Mouse (Mus musculus) hindbrain, embryonic 14.5 days (tissue): Measurements from ENCODE around the gene Pax6. TPM values are rescaled to one million over a fixed set of nuclear protein-coding genes. Genes with fewer than 3 reads are reported as not detected.

Experiments used
- ATAC-seq: fragments of 200-750 bp; cut with Nextera tagmentation; 2 replicates; pipeline ENCODE4 v1.8.0; 2017; ENCODE audit warnings: moderate number of reproducible peaks, mild to moderate bottlenecking, moderate TSS enrichment, moderate library complexity; ENCODE audit not compliant: low FRiP score
- DNase-seq: peaks from one replicate; pipeline ENCODE4 v3.0.0-alpha.2; 2015; ENCODE audit warnings: low spot score
- H3K27ac ChIP-seq: fragments of 300-500 bp; sonication (generic); 2 replicates; pipeline ENCODE4 v1.5.1; 2014; ENCODE audit warnings: mild to moderate bottlenecking, moderate library complexity
- H3K27me3 ChIP-seq: fragments of 300-500 bp; sonication (generic); 2 replicates; pipeline ENCODE4 v1.6.1; 2014; ENCODE audit warnings: mild to moderate bottlenecking, low read length, mixed read lengths; ENCODE audit not compliant: control insufficient read depth, insufficient read depth
- H3K36me3 ChIP-seq: fragments of 300-500 bp; sonication (generic); replicated peaks from 2 replicates; pipeline ENCODE4 v1.6.1; 2014; ENCODE audit not compliant: control insufficient read depth, insufficient read depth
- H3K4me1 ChIP-seq: fragments of 300-500 bp; sonication (generic); replicated peaks from 2 replicates; pipeline ENCODE4 v1.6.1; 2014; ENCODE audit warnings: antibody characterized with exemption, low read length, mixed read lengths; ENCODE audit not compliant: control insufficient read depth, insufficient read depth
- H3K4me2 ChIP-seq: fragments of 300-500 bp; sonication (generic); replicated peaks from 2 replicates; pipeline ENCODE4 v1.6.1; 2014; ENCODE audit warnings: mild to moderate bottlenecking, moderate library complexity
- H3K4me3 ChIP-seq: fragments of 300-500 bp; sonication (generic); replicated peaks from 2 replicates; pipeline ENCODE4 v1.5.1; 2014; ENCODE audit warnings: mild to moderate bottlenecking, low read length
- H3K9ac ChIP-seq: fragments of 300-500 bp; sonication (generic); 2 replicates; pipeline ENCODE4 v1.6.1; 2014
- H3K9me3 ChIP-seq: fragments of 300-500 bp; sonication (generic); 2 replicates; pipeline ENCODE4 v1.6.1; 2016; ENCODE audit warnings: low read length; ENCODE audit not compliant: control insufficient read depth
- WGBS: fragments of 180-500 bp; shearing (Covaris S2); extraction: QIAGEN DNeasy Blood & Tissue Kit; methylation state at CpG from one replicate; pipeline ENCODE4 v1.1.7; 2014; 5-methylcytosine and 5-hydroxymethylcytosine counted together
- polyA plus RNA-seq: library from polyadenylated mRNA; unstranded; fragments of >200 nt; fragmentation: Nextera tagmentation; extraction: Ambion mirVana; gene quantifications from 2 replicates; pipeline ENCODE4 v1.2.1, GENCODE M21; 2014

Gene Pax6
- polyA plus RNA-seq, 1 experiment from 2014 or later: 26.9 TPM

DNA sequence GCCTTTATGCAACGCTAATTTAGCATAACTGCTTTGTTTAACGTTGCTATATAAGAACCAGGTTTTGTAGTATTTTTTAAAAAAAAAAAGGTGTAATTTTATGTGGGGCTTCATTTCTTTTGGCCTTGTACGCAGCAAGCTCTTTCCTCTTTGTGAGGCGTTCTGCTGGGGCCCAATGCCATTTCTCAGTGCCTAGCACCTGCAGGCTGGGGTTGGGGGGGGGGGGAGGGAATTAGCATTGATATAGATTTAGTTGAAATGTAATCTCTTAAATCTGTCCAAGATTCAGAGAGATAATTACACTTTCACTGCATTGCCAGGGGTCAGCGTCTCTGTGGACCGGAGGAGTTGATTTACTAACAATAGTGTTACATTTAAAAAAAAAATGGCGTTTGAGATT is 6.1 kb upstream of the Pax6 start:
- H3K36me3 ChIP-seq: no peaks in the 10 kb centered on the region
- H3K4me3 ChIP-seq: no peak overlapping the region
- H3K4me2 ChIP-seq: no peak overlapping the region
- DNase-seq (no peak), ATAC-seq (no peak)
- no peak overlapping the region for H3K27ac ChIP-seq
- WGBS: 4% methylated on average over 7 of the region's 7 CpGs
- peaks cover 97% of the 10 kb centered on the region for H3K27me3 ChIP-seq
- H3K9me3 ChIP-seq: no peaks in the 10 kb centered on the region
- H3K9ac ChIP-seq: no peak overlapping the region
- H3K4me1 ChIP-seq: no peaks in the 10 kb centered on the region

DNA sequence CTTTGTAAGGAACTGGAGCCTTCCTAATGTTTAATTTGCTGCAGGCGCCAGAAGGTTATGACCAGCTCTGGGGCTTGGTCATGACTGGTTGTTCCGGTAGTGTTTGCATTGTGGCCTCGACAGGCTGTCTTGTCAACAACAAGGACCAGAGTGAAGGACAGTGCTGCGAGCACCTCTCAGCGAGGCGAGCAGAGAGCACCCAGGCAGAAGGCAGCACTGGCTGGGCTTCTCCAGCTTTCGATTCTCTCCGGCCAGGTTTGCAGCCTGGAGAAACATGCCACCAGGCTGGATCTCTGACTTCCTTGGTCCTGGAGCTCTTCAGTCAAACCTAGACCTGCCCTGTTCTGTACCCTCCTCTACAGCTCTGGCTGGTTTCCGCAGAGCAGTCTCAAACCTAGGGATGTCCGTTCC is 5.6 kb upstream of the Pax6 start:
- H3K9me3 ChIP-seq: no peaks in the 10 kb centered on the region
- no peaks in the 10 kb centered on the region for H3K36me3 ChIP-seq
- no peak overlapping the region for H3K9ac ChIP-seq
- no peak overlapping the region for H3K4me2 ChIP-seq
- no peak overlapping the region for H3K4me3 ChIP-seq
- WGBS: 8% methylated on average over 10 of the region's 10 CpGs
- H3K27ac ChIP-seq: no peak overlapping the region
- ATAC-seq (no peak), DNase-seq (no peak)
- H3K27me3 ChIP-seq: peaks cover 98% of the 10 kb centered on the region
- no peaks in the 10 kb centered on the region for H3K4me1 ChIP-seq

DNA sequence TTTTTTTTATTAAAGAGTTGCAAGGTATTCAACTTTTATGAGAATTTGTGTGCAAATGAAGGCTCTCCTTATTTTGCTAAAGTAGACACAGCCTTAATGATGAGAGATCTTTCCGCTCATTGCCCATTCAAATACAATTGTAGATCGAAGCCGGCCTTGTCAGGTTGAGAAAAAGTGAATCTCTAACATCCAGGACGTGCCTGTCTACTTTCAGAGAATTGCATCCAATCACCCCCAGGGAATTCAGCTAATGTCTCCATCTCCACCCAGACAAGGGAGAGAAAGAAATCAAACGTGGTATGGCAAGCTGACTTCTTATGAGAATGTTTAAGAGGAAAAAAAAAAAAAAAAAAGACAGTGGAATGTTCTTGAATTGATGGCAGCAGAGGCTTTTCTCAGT is 3.7 kb upstream of the Pax6 start:
- no peak overlapping the region for H3K4me3 ChIP-seq
- DNase-seq: no peak
- WGBS: 9% methylated on average over 5 of the region's 5 CpGs

DNA sequence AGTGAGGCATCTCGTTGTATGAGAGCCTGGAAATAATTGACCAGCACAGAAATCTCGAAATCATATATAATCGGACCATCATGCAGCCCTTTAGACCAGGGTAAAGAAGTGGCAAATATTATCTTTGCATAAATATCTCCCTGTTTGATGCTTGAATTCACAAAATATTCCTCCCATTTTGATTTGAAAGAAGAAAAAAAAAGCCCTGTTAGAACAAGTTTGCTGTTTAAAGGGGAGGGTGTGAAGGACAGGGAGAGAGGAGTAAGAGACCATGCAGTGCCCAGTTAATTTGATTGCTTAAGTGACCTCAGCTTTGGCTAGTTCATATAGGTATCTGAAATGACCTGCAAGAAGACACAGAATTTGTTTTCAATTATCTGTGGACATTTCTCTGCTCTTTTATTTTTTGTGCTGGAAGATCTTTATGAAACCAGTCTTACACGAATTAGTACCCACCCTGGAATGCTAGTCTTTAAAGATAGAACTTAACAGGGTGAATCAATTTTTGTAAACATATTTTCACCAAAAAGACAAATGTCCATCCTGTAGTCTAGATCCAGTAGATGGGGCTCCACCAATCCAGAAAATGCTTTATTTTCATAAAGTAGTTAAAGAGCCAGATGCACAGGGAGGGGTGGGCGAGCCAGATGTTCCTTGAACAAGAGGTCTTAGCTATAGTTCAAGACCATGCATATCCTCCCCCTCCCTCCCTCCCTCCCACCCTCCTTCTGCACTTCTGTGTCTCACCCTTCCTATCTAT is 3.0 kb upstream of the Pax6 start:
- Histone ChIP-seq H3K9ac (no peak overlapping the region), H3K4me2 (no peak overlapping the region), H3K36me3 (no peaks in the 10 kb centered on the region), H3K27ac (no peak overlapping the region), H3K9me3 (no peaks in the 10 kb centered on the region), H3K4me1 (0 out of 2 replicates have a peak, but pooled peaks cover 3% of the 10 kb centered on the region), H3K4me3 (no peak overlapping the region), H3K27me3 (peaks cover 98% of the 10 kb centered on the region)
- DNase-seq (no peak), ATAC-seq (no peak)
- WGBS: 21% methylated on average over 5 of the region's 5 CpGs

More for the DNA sequence above, 3.7 kb upstream of the Pax6 start:
- no peak for ATAC-seq
- Histone ChIP-seq H3K9ac (no peak overlapping the region), H3K27ac (no peak overlapping the region), H3K4me1 (0 out of 2 replicates have a peak, but pooled peaks cover 3% of the 10 kb centered on the region), H3K36me3 (no peaks in the 10 kb centered on the region), H3K9me3 (no peaks in the 10 kb centered on the region), H3K4me2 (no peak overlapping the region), H3K27me3 (peaks cover 98% of the 10 kb centered on the region)

DNA sequence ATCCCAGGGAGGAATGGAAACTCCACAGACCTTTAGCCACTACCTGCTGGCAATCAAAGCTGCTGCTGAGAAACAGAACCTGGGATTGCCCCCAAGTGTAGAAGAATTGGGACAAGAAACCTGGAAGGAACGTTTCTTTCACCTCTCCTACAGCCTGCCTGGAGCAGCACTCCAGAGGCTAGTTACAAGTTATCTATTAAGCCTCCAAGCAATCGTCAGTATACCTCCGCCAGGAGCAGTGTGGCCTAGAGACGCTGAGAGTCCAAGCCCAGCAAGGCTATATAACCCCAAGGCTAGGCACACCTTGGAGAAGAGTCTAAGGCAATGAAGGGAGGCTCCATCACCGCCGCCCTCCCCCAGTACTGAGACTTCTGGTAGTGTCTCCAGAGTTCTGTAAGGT is 2.4 kb upstream of the Pax6 start:
- Histone ChIP-seq H3K27me3 (peaks cover 100% of the 10 kb centered on the region), H3K9ac (no peak overlapping the region), H3K9me3 (no peaks in the 10 kb centered on the region), H3K27ac (no peak overlapping the region), H3K4me1 (0 out of 2 replicates have a peak, but pooled peaks cover 3% of the 10 kb centered on the region), H3K4me2 (no peak overlapping the region), H3K36me3 (no peaks in the 10 kb centered on the region), H3K4me3 (no peak overlapping the region)
- WGBS: 8% methylated on average over 6 of the region's 6 CpGs
- ATAC-seq: no peak
- DNase-seq: no peak

DNA sequence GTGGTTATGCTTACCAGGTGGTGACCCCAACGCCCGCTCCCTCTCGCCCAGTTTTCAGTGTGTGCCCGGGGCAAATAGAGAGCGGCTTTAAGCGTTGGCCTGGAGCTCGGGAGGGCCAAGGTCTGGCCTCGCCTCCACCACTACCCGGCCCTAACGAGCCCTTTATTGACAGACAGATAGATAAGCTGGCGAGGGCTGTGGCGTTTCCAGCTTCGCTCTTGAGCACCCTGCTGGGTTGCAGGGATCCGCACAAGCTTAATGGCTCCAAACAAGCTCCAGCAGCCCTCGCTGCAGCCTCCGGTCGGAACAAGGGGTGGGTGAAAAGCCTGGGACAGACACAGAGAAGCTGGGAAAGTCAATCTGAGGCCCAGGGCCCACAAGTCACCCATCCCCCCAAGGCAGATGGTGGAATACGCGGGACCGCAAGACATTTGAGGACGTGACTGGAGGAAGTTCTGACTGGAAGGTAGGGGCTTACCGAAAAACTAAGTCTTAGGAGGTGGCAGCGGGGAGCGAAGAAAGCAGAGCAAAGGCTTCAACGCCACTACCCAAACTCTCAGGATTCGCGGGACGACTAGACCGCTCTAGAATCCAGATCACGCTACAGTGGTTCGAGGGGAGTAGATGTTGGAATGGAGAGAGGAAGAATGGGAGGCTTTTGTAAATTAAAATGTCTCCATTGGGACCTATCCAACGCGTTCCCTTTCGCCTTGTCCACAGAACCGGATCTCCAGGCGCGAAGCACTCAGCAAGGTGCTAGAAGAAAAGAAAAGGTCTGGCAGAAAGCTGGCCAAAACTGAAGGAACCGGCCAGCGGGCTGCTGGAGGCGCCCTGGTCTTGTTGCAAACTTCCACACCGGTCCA is 1.7 kb upstream of the Pax6 start:
- 4% methylated on average over 41 of the region's 41 CpGs for WGBS
- 0 out of 2 replicates have a peak, but pooled peaks cover 3% of the 10 kb centered on the region for H3K4me1 ChIP-seq
- ATAC-seq (no peak), DNase-seq (peak; percentile 24)
- H3K9ac ChIP-seq: no peak overlapping the region
- H3K27me3 ChIP-seq: peaks cover 100% of the 10 kb centered on the region
- no peak overlapping the region for H3K27ac ChIP-seq
- no peaks in the 10 kb centered on the region for H3K36me3 ChIP-seq
- H3K9me3 ChIP-seq: no peaks in the 10 kb centered on the region
- no peak overlapping the region for H3K4me2 ChIP-seq
- H3K4me3 ChIP-seq: no peak overlapping the region

DNA sequence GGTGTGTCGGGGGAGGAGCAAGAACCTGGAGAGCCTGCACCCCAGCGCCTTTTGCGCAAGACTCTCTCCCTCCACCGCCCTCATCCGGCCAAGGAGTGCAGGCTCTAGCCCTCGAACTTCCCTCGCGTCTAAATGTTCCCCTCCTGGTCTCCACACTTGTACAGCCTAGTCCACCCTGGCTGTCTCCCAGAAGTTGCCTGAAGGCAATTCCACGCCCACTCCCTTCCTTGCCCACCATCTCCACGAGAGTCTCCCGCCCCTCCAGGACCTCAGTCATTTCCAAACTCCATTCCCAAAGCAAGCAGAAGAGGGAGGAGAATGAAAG is 1.1 kb upstream of the Pax6 start:
- Histone ChIP-seq H3K9me3 (no peaks in the 10 kb centered on the region), H3K36me3 (no peaks in the 10 kb centered on the region), H3K27me3 (peaks cover 99% of the 10 kb centered on the region), H3K9ac (no peak overlapping the region), H3K4me2 (no peak overlapping the region), H3K27ac (no peak overlapping the region), H3K4me3 (no peak overlapping the region), H3K4me1 (0 out of 2 replicates have a peak, but pooled peaks cover 3% of the 10 kb centered on the region)
- DNase-seq: no peak
- WGBS: under 1% methylated on average over 11 of the region's 11 CpGs
- ATAC-seq: no peak

DNA sequence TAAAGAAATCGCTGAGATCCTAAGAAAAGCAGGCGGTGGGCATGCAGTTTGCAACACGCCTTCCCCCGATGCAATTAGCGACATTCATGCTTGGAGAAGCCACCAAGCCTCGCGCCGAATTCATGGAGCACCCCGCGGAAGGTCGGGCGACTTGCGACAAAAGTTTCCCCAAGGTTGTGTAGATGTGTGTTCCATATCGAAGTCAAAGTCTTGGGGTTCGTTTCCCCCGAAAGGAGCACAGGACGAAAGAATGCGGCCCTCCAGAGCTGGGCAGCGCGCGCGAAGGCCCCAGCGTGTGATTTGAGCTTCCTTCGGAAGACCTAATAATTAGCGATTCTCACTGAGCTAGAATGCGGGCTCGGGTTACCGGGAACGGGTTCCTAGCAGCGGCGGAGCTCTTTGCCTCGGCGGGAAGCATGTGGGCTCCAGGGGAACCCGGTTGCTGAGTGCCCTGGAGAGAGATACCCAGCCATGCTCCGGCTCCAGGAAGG is 716 bp downstream of the Pax6 start:
- H3K4me2 ChIP-seq: peak overlapping the region; percentile 45
- peaks cover 99% of the 10 kb centered on the region for H3K27me3 ChIP-seq
- DNase-seq: no peak
- no peak for ATAC-seq
- peak overlapping the region; percentile 28 for H3K9ac ChIP-seq
- H3K4me3 ChIP-seq: peak overlapping the region; percentile 25
- H3K9me3 ChIP-seq: no peaks in the 10 kb centered on the region
- no peak overlapping the region for H3K27ac ChIP-seq
- WGBS: under 1% methylated on average over 35 of the region's 35 CpGs
- peaks cover 6% of the 10 kb centered on the region; the same call in 1 of the 2 replicates for H3K4me1 ChIP-seq
- no peaks in the 10 kb centered on the region for H3K36me3 ChIP-seq
